Mouse (Mus musculus) liver, embryonic 12.5 days (tissue): Measurements from ENCODE around the gene Lrrc56. TPM values are rescaled to one million over a fixed set of nuclear protein-coding genes. Genes with fewer than 3 reads are reported as not detected.

Experiments used
- ATAC-seq: fragments of 200-750 bp; cut with Nextera tagmentation; 2 replicates; pipeline ENCODE4 v1.8.0; 2017; ENCODE audit warnings: moderate number of reproducible peaks, mild to moderate bottlenecking, moderate library complexity
- H3K27ac ChIP-seq: fragments of 300-500 bp; sonication (generic); 2 replicates; pipeline ENCODE4 v1.5.1; 2016; ENCODE audit warnings: mild to moderate bottlenecking
- H3K27me3 ChIP-seq: fragments of 300-500 bp; sonication (generic); replicated peaks from 2 replicates; pipeline ENCODE4 v1.6.1; 2016; ENCODE audit warnings: mild to moderate bottlenecking, moderate library complexity
- H3K36me3 ChIP-seq: fragments of 300-500 bp; sonication (generic); 2 replicates; pipeline ENCODE4 v1.6.1; 2016; ENCODE audit warnings: mild to moderate bottlenecking, moderate library complexity
- H3K4me1 ChIP-seq: fragments of 300-500 bp; sonication (generic); 2 replicates; pipeline ENCODE4 v1.6.1; 2016
- H3K4me2 ChIP-seq: fragments of 300-500 bp; sonication (generic); 2 replicates; pipeline ENCODE4 v1.6.1; 2016; ENCODE audit warnings: mild to moderate bottlenecking, moderate library complexity
- H3K4me3 ChIP-seq: fragments of 300-500 bp; sonication (generic); 2 replicates; pipeline ENCODE4 v1.5.1; 2016; ENCODE audit warnings: mild to moderate bottlenecking, moderate library complexity
- H3K9ac ChIP-seq: fragments of 300-500 bp; sonication (generic); 2 replicates; pipeline ENCODE4 v1.6.1; 2016; ENCODE audit warnings: mild to moderate bottlenecking, moderate library complexity
- H3K9me3 ChIP-seq: fragments of 300-500 bp; sonication (generic); replicated peaks from 2 replicates; pipeline ENCODE4 v1.6.1; 2016; ENCODE audit warnings: mild to moderate bottlenecking, moderate library complexity
- WGBS: fragments of 180-500 bp; shearing (Covaris S2); methylation state at CpG from one replicate; pipeline ENCODE4 v1.1.7; 2016; ENCODE audit not compliant: insufficient replicate concordance; 5-methylcytosine and 5-hydroxymethylcytosine counted together
- polyA plus RNA-seq: library from polyadenylated mRNA; unstranded; fragments of >200 nt; fragmentation: Nextera tagmentation; extraction: Ambion mirVana; gene quantifications from 2 replicates; pipeline ENCODE4 v1.2.1, GENCODE M21; 2016

The Lrrc56 gene
- 16.4 and 17.9 TPM in 2 replicates for polyA plus RNA-seq

- Histone ChIP-seq H3K27me3 (no peaks in the 10 kb centered on the region), H3K36me3 (peaks cover 37% of the 10 kb centered on the region), H3K4me1 (peaks cover 80% of the 10 kb centered on the region), H3K9me3 (no peaks in the 10 kb centered on the region), H3K9ac (peak within 1 kb of the TSS; percentile 98), H3K27ac (peak within 1 kb of the TSS; percentile 95), H3K4me2 (peak within 1 kb of the TSS; percentile 97), H3K4me3 (peak within 1 kb of the TSS; percentile 93)
- peak; percentile 91 for ATAC-seq
- under 1% methylated on average over 39 of the region's 39 CpGs for WGBS
These were observed at the start of gene Lrrc56, which contains the start of gene Hras for GRCm38 (mm10) chr7:141193948-141194347. Lrrc56 (plus strand) TSS chr7:141194157. Hras (minus strand) TSS chr7:141194005.

GRCm38 (mm10) chr7:141144650-141145049, 49.3 kb upstream of the Lrrc56 start:
- peak overlapping the region; percentile 86 for H3K27ac ChIP-seq
- H3K4me3 ChIP-seq, result no peak overlapping the region
- no peaks in the 10 kb centered on the region for H3K9me3 ChIP-seq
- peaks cover 86% of the 10 kb centered on the region for H3K4me1 ChIP-seq
- 78% methylated on average over 3 of the region's 3 CpGs for WGBS
- no peak overlapping the region for H3K4me2 ChIP-seq
- no peak overlapping the region for H3K9ac ChIP-seq
- no peaks in the 10 kb centered on the region for H3K27me3 ChIP-seq
- no peak for ATAC-seq
- H3K36me3 ChIP-seq, result peaks cover 99% of the 10 kb centered on the region

GRCm38 (mm10) chr7:141145403-141145802, 48.6 kb upstream of the Lrrc56 start:
- H3K4me1 ChIP-seq, result peaks cover 78% of the 10 kb centered on the region
- H3K4me3 ChIP-seq, result 0 out of 2 replicates have a peak overlapping the region, but pooled peaks have one; percentile 2
- peaks cover 99% of the 10 kb centered on the region for H3K36me3 ChIP-seq
- no peaks in the 10 kb centered on the region for H3K27me3 ChIP-seq
- H3K9ac ChIP-seq, result peak overlapping the region; percentile 53
- no peaks in the 10 kb centered on the region for H3K9me3 ChIP-seq
- H3K27ac ChIP-seq, result peak overlapping the region; percentile 86
- ATAC-seq, result no peak
- 45% methylated on average over 1 of the region's 1 CpGs for WGBS
- H3K4me2 ChIP-seq, result peak overlapping the region; percentile 45

GRCm38 (mm10) chr7:141146043-141146595, 47.8 kb upstream of the Lrrc56 start:
- Histone ChIP-seq H3K27ac (peak overlapping the region; percentile 86), H3K4me1 (peaks cover 71% of the 10 kb centered on the region), H3K4me2 (peak overlapping the region; percentile 45), H3K9ac (peak overlapping the region; percentile 53), H3K27me3 (no peaks in the 10 kb centered on the region), H3K36me3 (peaks cover 99% of the 10 kb centered on the region), H3K4me3 (peak overlapping the region; percentile 14; the same call in 1 of the 2 replicates), H3K9me3 (no peaks in the 10 kb centered on the region)
- peak; percentile 87 for ATAC-seq
- WGBS, result 71% methylated on average over 12 of the region's 12 CpGs

- Histone ChIP-seq H3K4me1 (peaks cover 62% of the 10 kb centered on the region), H3K4me3 (peak overlapping the region; percentile 14; the same call in 1 of the 2 replicates), H3K4me2 (peak overlapping the region; percentile 45), H3K36me3 (peaks cover 99% of the 10 kb centered on the region), H3K27ac (peak overlapping the region; percentile 86), H3K27me3 (no peaks in the 10 kb centered on the region), H3K9me3 (no peaks in the 10 kb centered on the region), H3K9ac (peak overlapping the region; percentile 52)
- peak; percentile 18; the same call in 1 of the 2 replicates for ATAC-seq
- WGBS, result 62% methylated on average over 6 of the region's 6 CpGs
These were observed 46.9 kb upstream of the Lrrc56 start for GRCm38 (mm10) chr7:141147044-141147443.

GRCm38 (mm10) chr7:141148639-141149038, 45.3 kb upstream of the Lrrc56 start:
- H3K9me3 ChIP-seq, result no peaks in the 10 kb centered on the region
- H3K36me3 ChIP-seq, result peaks cover 99% of the 10 kb centered on the region
- no peak overlapping the region for H3K4me3 ChIP-seq
- ATAC-seq, result no peak
- H3K4me1 ChIP-seq, result peaks cover 46% of the 10 kb centered on the region
- H3K9ac ChIP-seq, result no peak overlapping the region
- H3K27ac ChIP-seq, result peak overlapping the region; percentile 86; the same call in 1 of the 2 replicates
- WGBS, result 71% methylated on average over 4 of the region's 4 CpGs
- H3K4me2 ChIP-seq, result no peak overlapping the region
- no peaks in the 10 kb centered on the region for H3K27me3 ChIP-seq

- Histone ChIP-seq H3K9me3 (no peaks in the 10 kb centered on the region), H3K4me3 (no peak overlapping the region), H3K9ac (no peak overlapping the region), H3K36me3 (peaks cover 97% of the 10 kb centered on the region), H3K4me2 (no peak overlapping the region), H3K27me3 (no peaks in the 10 kb centered on the region), H3K4me1 (0 out of 2 replicates have a peak, but pooled peaks cover 4% of the 10 kb centered on the region), H3K27ac (no peak overlapping the region)
- 94% methylated on average over 9 of the region's 9 CpGs for WGBS
- no peak for ATAC-seq
These were observed 38.6 kb upstream of the Lrrc56 start for GRCm38 (mm10) chr7:141155362-141155761.

- Histone ChIP-seq H3K9me3 (no peaks in the 10 kb centered on the region), H3K9ac (0 out of 2 replicates have a peak overlapping the region, but pooled peaks have one; percentile 20), H3K27ac (0 out of 2 replicates have a peak overlapping the region, but pooled peaks have one; percentile 33), H3K4me1 (peaks cover 30% of the 10 kb centered on the region), H3K4me3 (no peak overlapping the region), H3K4me2 (no peak overlapping the region), H3K27me3 (no peaks in the 10 kb centered on the region), H3K36me3 (peaks cover 70% of the 10 kb centered on the region)
- no peak for ATAC-seq
- 89% methylated on average over 7 of the region's 7 CpGs for WGBS
These were observed 29.6 kb upstream of the Lrrc56 start for GRCm38 (mm10) chr7:141164397-141164796.

GRCm38 (mm10) chr7:141164850-141165249, 29.1 kb upstream of the Lrrc56 start:
- Histone ChIP-seq H3K4me2 (no peak overlapping the region), H3K4me3 (no peak overlapping the region), H3K27me3 (no peaks in the 10 kb centered on the region), H3K36me3 (peaks cover 65% of the 10 kb centered on the region), H3K9ac (0 out of 2 replicates have a peak overlapping the region, but pooled peaks have one; percentile 20), H3K4me1 (peaks cover 34% of the 10 kb centered on the region), H3K9me3 (no peaks in the 10 kb centered on the region), H3K27ac (0 out of 2 replicates have a peak overlapping the region, but pooled peaks have one; percentile 33)
- WGBS, result 60% methylated on average over 6 of the region's 6 CpGs
- no peak for ATAC-seq

GRCm38 (mm10) chr7:141167901-141168517, 25.9 kb upstream of the Lrrc56 start:
- Histone ChIP-seq H3K9ac (peak overlapping the region; percentile 80), H3K4me1 (peaks cover 62% of the 10 kb centered on the region), H3K4me2 (peak overlapping the region; percentile 92), H3K4me3 (peak overlapping the region; percentile 67), H3K27me3 (no peaks in the 10 kb centered on the region), H3K36me3 (peaks cover 35% of the 10 kb centered on the region), H3K27ac (peak overlapping the region; percentile 85), H3K9me3 (no peaks in the 10 kb centered on the region)
- peak; percentile 23 for ATAC-seq
- WGBS, result 11% methylated on average over 7 of the region's 7 CpGs

GRCm38 (mm10) chr7:141168518-141168953, 25.4 kb upstream of the Lrrc56 start:
- Histone ChIP-seq H3K4me2 (peak overlapping the region; percentile 92), H3K27me3 (no peaks in the 10 kb centered on the region), H3K4me1 (peaks cover 67% of the 10 kb centered on the region), H3K36me3 (peaks cover 30% of the 10 kb centered on the region), H3K9ac (peak overlapping the region; percentile 80), H3K9me3 (no peaks in the 10 kb centered on the region), H3K27ac (peak overlapping the region; percentile 85), H3K4me3 (peak overlapping the region; percentile 67)
- 2% methylated on average over 22 of the region's 22 CpGs for WGBS
- ATAC-seq, result peak; percentile 63

GRCm38 (mm10) chr7:141169300-141169699, 24.7 kb upstream of the Lrrc56 start:
- no peaks in the 10 kb centered on the region for H3K27me3 ChIP-seq
- H3K4me3 ChIP-seq, result no peak overlapping the region
- peaks cover 68% of the 10 kb centered on the region for H3K4me1 ChIP-seq
- WGBS, result 89% methylated on average over 1 of the region's 1 CpGs
- no peaks in the 10 kb centered on the region for H3K9me3 ChIP-seq
- H3K9ac ChIP-seq, result peak overlapping the region; percentile 13; the same call in 1 of the 2 replicates
- no peak for ATAC-seq
- peaks cover 22% of the 10 kb centered on the region for H3K36me3 ChIP-seq
- H3K4me2 ChIP-seq, result peak overlapping the region; percentile 92
- H3K27ac ChIP-seq, result peak overlapping the region; percentile 85
